Mouse (Mus musculus) right cerebral cortex, adult 2 months (tissue): Measurements from ENCODE around the gene Btla.

Experiments
- DNase-seq, 2 experiments: peaks; one replicate each; pipeline ENCODE4 v3.0.0; 2021 to 2022; ENCODE audit warnings: low spot score in 2 of 2

Btla gene

GRCm38 (mm10) chr16:45223648-45224388 lies at the start of gene Btla:
Gene Btla (plus strand): TSS chr16:45224315.
- DNase-seq: no peak

GRCm38 (mm10) chr16:45178552-45178951 lies 45.6 kb upstream of the Btla start:
- DNase-seq: no peak

GRCm38 (mm10) chr16:45181824-45182223 lies 42.3 kb upstream of the Btla start:
- DNase-seq: no peak

- DNase-seq: peak; percentile 84 to 87
Measured at GRCm38 (mm10) chr16:45192613-45193012, 31.5 kb upstream of the Btla start.

- DNase-seq: peak; percentile 73 to 81
Measured at GRCm38 (mm10) chr16:45196816-45197215, 27.3 kb upstream of the Btla start.

GRCm38 (mm10) chr16:45201395-45201794 lies 22.7 kb upstream of the Btla start:
- no peak for DNase-seq

- no peak for DNase-seq
Measured at GRCm38 (mm10) chr16:45204438-45204837, 19.7 kb upstream of the Btla start.

- no peak for DNase-seq
Measured at GRCm38 (mm10) chr16:45204859-45205670, 19.1 kb upstream of the Btla start.

GRCm38 (mm10) chr16:45222016-45222415 lies 2.1 kb upstream of the Btla start:
- DNase-seq: no peak

GRCm38 (mm10) chr16:45222771-45223170 lies 1.3 kb upstream of the Btla start:
- DNase-seq: no peak

- DNase-seq: no peak
Measured at GRCm38 (mm10) chr16:45224431-45225008, 405 bp downstream of the Btla start.

GRCm38 (mm10) chr16:45227002-45227401 lies 2.9 kb downstream of the Btla start:
- no peak for DNase-seq

- DNase-seq: no peak
Measured at GRCm38 (mm10) chr16:45231296-45231695, 7.2 kb downstream of the Btla start.

GRCm38 (mm10) chr16:45233007-45233406 lies 8.9 kb downstream of the Btla start:
- no peak for DNase-seq

GRCm38 (mm10) chr16:45242700-45243099 lies 18.6 kb downstream of the Btla start:
- DNase-seq: no peak

- no peak for DNase-seq
Measured at GRCm38 (mm10) chr16:45244930-45245472, 20.9 kb downstream of the Btla start.

- no peak for DNase-seq
Measured at GRCm38 (mm10) chr16:45249761-45250160, 25.6 kb downstream of the Btla start.

- DNase-seq: no peak
Measured at GRCm38 (mm10) chr16:45250317-45250716, 26.2 kb downstream of the Btla start.

- DNase-seq: no peak
Measured at GRCm38 (mm10) chr16:45251773-45252413, 27.8 kb downstream of the Btla start.

- no peak for DNase-seq
Measured at GRCm38 (mm10) chr16:45255183-45255861, 31.2 kb downstream of the Btla start.

GRCm38 (mm10) chr16:45256895-45257294 lies 32.8 kb downstream of the Btla start:
- DNase-seq: no peak
